Mouse (Mus musculus) olfactory bulb, adult 2 months (tissue): ENCODE results near the gene Olfr1415. TPM values are rescaled to one million over a fixed set of nuclear protein-coding genes. Genes with fewer than 3 reads are reported as not detected.
"Not testable (repeated sequence)": the region's sequence is repeated elsewhere in the genome, so short reads cannot be mapped to it uniquely, and the experiment has no call there.

Experiments
- H3K27ac ChIP-seq: fragments of 200-500 bp; 2 replicates; pipeline ENCODE4 v1.5.1; 2012; ENCODE audit warnings: low read depth, low read length; ENCODE audit not compliant: insufficient read depth
- H3K4me1 ChIP-seq: fragments of 200-500 bp; 2 replicates; pipeline ENCODE4 v1.6.1; 2012; ENCODE audit warnings: low read length; ENCODE audit not compliant: control insufficient read depth, insufficient read depth
- H3K4me3 ChIP-seq: fragments of 200-500 bp; 2 replicates; pipeline ENCODE4 v1.5.1; 2012; ENCODE audit warnings: mild to moderate bottlenecking, low read depth, low read length, moderate library complexity; ENCODE audit not compliant: insufficient read depth
- CTCF ChIP-seq: fragments of 200-500 bp; IDR thresholded peaks from 2 replicates; pipeline ENCODE4 v1.5.1; 2012; ENCODE audit warnings: low read depth, mild to moderate bottlenecking, low read length, moderate library complexity; ENCODE audit not compliant: insufficient read depth
- POLR2A ChIP-seq: fragments of 200-500 bp; IDR thresholded peaks from 2 replicates; pipeline ENCODE4 v1.6.1; 2012; ENCODE audit warnings: mild to moderate bottlenecking, low read depth, low read length, moderate library complexity; ENCODE audit not compliant: insufficient read depth
- WGBS: fragments of 180-500 bp; shearing (Covaris S2); methylation state at CpG from one replicate; pipeline ENCODE4 v1.1.7; 2018; 5-methylcytosine and 5-hydroxymethylcytosine counted together
- polyA plus RNA-seq: library from polyadenylated mRNA; stranded (reverse); fragments of >200 nt; gene quantifications from 2 replicates; pipeline ENCODE4 v1.2.4, GENCODE M21; 2012; ENCODE audit warnings: low replicate concordance; ENCODE audit not compliant: missing spikeins, insufficient read depth, insufficient read length

Olfr1415 gene
- not detected in 2 replicates for polyA plus RNA-seq

GRCm38 (mm10) chr1:92496001-92496400, at the start of gene Olfr1415:
TSS of gene Olfr1415 (minus strand) at chr1:92496101.
- WGBS, result 76% methylated on average over 2 of the region's 2 CpGs
- no peak within 1 kb of the TSS for H3K27ac ChIP-seq
- no peaks in the 10 kb centered on the region for H3K4me1 ChIP-seq
- no peak for TF ChIP-seq POLR2A
- TF ChIP-seq CTCF, result no peak
- no peak within 1 kb of the TSS for H3K4me3 ChIP-seq

- TF ChIP-seq CTCF (no peak), POLR2A (no peak)
- no peak overlapping the region for H3K27ac ChIP-seq
- H3K4me1 ChIP-seq, result no peaks in the 10 kb centered on the region
- no peak overlapping the region for H3K4me3 ChIP-seq
- 19% methylated on average over 2 of the region's 2 CpGs for WGBS
Measured at GRCm38 (mm10) chr1:92539071-92539470, 43.2 kb upstream of the Olfr1415 start.

GRCm38 (mm10) chr1:92536972-92537371, 41.1 kb upstream of the Olfr1415 start:
- no peak for TF ChIP-seq CTCF
- TF ChIP-seq POLR2A, result no peak

GRCm38 (mm10) chr1:92523764-92524163, 27.9 kb upstream of the Olfr1415 start:
- WGBS, result 85% methylated on average over 3 of the region's 3 CpGs

More at GRCm38 (mm10) chr1:92536972-92537371, 41.1 kb upstream of the Olfr1415 start:
- Histone ChIP-seq H3K27ac (no peak overlapping the region), H3K4me3 (no peak overlapping the region), H3K4me1 (no peaks in the 10 kb centered on the region)
- WGBS, result 59% methylated on average over 5 of the region's 5 CpGs

GRCm38 (mm10) chr1:92521376-92521775, 25.5 kb upstream of the Olfr1415 start:
- H3K27ac ChIP-seq, result no peak overlapping the region
- no peak overlapping the region for H3K4me3 ChIP-seq
- TF ChIP-seq CTCF (peak; percentile 56), POLR2A (no peak)
- WGBS, result 17% methylated on average over 10 of the region's 10 CpGs
- H3K4me1 ChIP-seq, result peaks cover 10% of the 10 kb centered on the region

More at GRCm38 (mm10) chr1:92523764-92524163, 27.9 kb upstream of the Olfr1415 start:
- TF ChIP-seq POLR2A (no peak), CTCF (no peak)
- Histone ChIP-seq H3K4me1 (0 out of 2 replicates have a peak, but pooled peaks cover 2% of the 10 kb centered on the region), H3K4me3 (no peak overlapping the region), H3K27ac (no peak overlapping the region)

- TF ChIP-seq CTCF, result no peak
- no peak for TF ChIP-seq POLR2A
- peaks cover 10% of the 10 kb centered on the region for H3K4me1 ChIP-seq
- 87% methylated on average over 6 of the region's 6 CpGs for WGBS
- H3K4me3 ChIP-seq, result no peak overlapping the region
- no peak overlapping the region for H3K27ac ChIP-seq
Measured at GRCm38 (mm10) chr1:92519046-92519445, 23.1 kb upstream of the Olfr1415 start.

GRCm38 (mm10) chr1:92518561-92518960, 22.7 kb upstream of the Olfr1415 start, which contains the start of gene Olfr1414:
TSS of gene Olfr1414 (minus strand) at chr1:92518661.
- TF ChIP-seq CTCF (no peak), POLR2A (no peak)
- 81% methylated on average over 3 of the region's 3 CpGs for WGBS
- Histone ChIP-seq H3K27ac (no peak within 1 kb of the TSS), H3K4me3 (no peak within 1 kb of the TSS), H3K4me1 (peaks cover 10% of the 10 kb centered on the region)

GRCm38 (mm10) chr1:92515390-92515789, 19.5 kb upstream of the Olfr1415 start:
- peaks cover 8% of the 10 kb centered on the region for H3K4me1 ChIP-seq
- no peak for TF ChIP-seq CTCF
- TF ChIP-seq POLR2A, result no peak
- no peak overlapping the region for H3K27ac ChIP-seq
- 85% methylated on average over 11 of the region's 11 CpGs for WGBS
- no peak overlapping the region for H3K4me3 ChIP-seq

GRCm38 (mm10) chr1:92511646-92512045, 15.7 kb upstream of the Olfr1415 start:
- not testable (repeated sequence) for H3K4me1 ChIP-seq, H3K27ac ChIP-seq, H3K4me3 ChIP-seq
- 88% methylated on average over 5 of the region's 5 CpGs for WGBS

- H3K4me1 ChIP-seq, result no peaks in the 10 kb centered on the region
- no peak within 1 kb of the TSS for H3K27ac ChIP-seq
- TF ChIP-seq POLR2A (no peak), CTCF (no peak)
- H3K4me3 ChIP-seq, result no peak within 1 kb of the TSS
Measured at GRCm38 (mm10) chr1:92485013-92485412, 10.9 kb downstream of the Olfr1415 start, which contains the start of gene Olfr1416. TSS of gene Olfr1416 (minus strand) at chr1:92485113.
